Mouse (Mus musculus) left cerebral cortex, postnatal 36 days (tissue): ENCODE data around the gene Pmp22. TPM values are rescaled to one million over a fixed set of nuclear protein-coding genes. Genes with fewer than 3 reads are reported as not detected.

Experiments
- DNase-seq, 2 experiments: peaks; one replicate each; pipeline ENCODE4 v3.0.0; 2021 to 2022; ENCODE audit warnings: low spot score in 2 of 2, mixed read lengths in 1 of 2
- intact Hi-C: fragments of 180-260 bp; cut with DNase I; formaldehyde crosslinking; loops from one replicate; pipeline ENCODE4 v1.15.1; 2025
- total RNA-seq, 2 experiments: library from RNA; stranded (reverse); gene quantifications; 2 replicates each; pipeline ENCODE4 v1.2.3; 2021

The Pmp22 gene
- total RNA-seq, 2 experiments from 2014 or later = 22.4 to 28.4 TPM

DNA sequence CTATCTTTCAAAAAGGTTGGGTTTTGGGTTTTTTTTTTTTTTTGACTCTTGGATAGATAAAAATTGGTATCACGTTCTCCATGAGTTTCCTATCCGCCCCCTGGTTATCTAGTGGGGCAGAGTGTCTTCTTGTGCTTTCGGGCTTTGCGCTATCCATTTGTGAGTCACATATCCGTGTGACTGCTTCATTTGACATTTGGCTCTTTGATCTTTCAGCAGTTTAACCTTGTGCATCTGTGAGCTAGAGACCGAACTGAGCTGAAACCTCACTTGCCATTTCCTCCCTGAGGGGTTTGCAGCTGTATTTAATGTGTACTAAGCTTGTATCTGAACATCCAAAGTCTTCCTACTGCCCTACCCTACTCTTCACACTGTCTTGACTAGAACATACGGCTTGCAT lies 17.8 kb downstream of the Pmp22 start:
- DNase-seq = no peak
- intact Hi-C loops = no loop called here

DNA sequence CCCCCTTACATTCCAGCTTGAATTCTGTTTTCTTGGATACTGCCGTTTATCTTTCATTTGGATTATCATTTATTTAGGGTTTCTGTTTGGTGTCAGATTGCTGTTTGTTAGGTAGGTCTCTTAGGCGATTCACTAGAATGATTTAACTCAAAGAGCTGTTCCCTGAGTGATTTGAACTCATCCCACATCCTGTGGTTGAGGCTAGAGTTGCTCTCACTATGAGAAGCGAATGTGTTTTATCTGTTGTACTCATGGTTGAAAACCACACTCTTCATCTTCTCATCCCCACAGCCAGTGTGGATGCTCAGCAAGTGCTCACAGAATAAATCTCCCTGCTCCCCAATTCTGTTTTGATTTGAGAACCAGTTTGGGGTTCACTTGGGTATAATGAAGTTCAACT lies 19.5 kb downstream of the Pmp22 start:
- intact Hi-C loops = no loop called here
- no peak for DNase-seq

- intact Hi-C loops = no loop called here
- DNase-seq = no peak
Observed at GRCm38 (mm10) chr11:63151857-63152256, 23.1 kb downstream of the Pmp22 start.

DNA sequence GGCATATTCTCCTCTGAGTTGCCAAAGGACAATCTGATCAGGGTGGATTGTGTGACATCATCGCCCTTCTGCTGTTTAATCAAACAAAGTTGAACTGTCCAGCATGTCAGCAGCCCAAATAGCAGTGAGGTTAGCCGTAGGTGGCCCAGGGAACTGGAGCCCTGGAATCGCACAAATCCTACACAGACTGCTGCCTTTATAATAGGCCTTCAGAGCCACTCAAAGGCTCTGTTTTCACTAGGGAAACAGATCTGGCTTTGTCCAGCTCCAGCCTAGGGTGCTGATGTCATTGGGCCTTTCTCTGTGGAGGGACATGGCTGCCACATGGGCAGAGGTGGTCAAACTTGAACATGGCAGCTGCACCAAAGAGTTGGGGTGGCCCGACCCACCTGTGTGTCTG lies 28.3 kb downstream of the Pmp22 start:
- no peak for DNase-seq
- intact Hi-C loops = no loop called here

GRCm38 (mm10) chr11:63160926-63161325 lies 32.1 kb downstream of the Pmp22 start:
- intact Hi-C loops = no loop called here
- DNase-seq = no peak

DNA sequence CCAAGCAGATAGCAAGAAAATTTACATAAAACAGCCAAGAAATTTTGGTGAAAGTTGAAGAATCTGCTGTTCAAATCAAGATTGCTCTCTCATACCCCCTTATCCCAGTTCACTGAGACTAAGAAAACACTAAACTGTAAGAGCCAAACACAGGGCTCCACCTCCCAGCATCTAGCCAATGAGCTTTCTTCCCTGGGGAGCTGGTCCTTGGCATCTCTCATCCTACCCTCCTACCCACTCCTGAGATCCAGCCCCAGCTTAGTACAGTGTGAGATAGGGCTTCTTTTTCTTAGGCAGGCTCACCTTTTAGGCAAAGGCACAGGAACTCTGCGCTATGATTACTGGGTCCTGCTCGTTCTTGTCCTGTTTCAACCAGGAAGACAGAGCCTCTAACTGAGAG lies 34.0 kb downstream of the Pmp22 start:
- DNase-seq = no peak
- intact Hi-C loops = no loop called here

- no peak for DNase-seq
- intact Hi-C loops = no loop called here
Observed at GRCm38 (mm10) chr11:63163550-63163949, 34.8 kb downstream of the Pmp22 start.

- DNase-seq = no peak
- intact Hi-C loops = no loop called here
Observed at GRCm38 (mm10) chr11:63163986-63164682, 35.4 kb downstream of the Pmp22 start.

- no peak for DNase-seq
- intact Hi-C loops = no loop called here
Observed at GRCm38 (mm10) chr11:63164756-63165484, 36.1 kb downstream of the Pmp22 start.

DNA sequence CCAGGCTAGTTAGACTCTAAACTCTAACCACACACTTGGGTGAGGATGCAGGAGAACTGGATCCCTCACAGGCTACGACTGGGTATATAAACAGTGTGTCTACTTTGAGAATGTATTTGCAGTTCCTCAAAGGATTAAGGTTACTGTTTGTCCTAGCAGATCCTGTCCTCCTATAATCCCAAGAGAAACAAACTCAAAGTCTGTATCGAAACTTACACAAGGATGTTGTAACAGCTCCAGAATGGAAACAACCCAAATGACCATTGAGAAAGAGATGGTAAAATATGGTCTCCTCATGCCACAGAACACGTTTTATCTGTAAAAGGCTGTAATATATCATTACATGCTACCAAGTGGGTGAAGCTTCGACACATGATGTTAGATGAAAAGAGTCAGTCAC lies 39.0 kb downstream of the Pmp22 start:
- intact Hi-C loops = no loop called here
- no peak for DNase-seq

DNA sequence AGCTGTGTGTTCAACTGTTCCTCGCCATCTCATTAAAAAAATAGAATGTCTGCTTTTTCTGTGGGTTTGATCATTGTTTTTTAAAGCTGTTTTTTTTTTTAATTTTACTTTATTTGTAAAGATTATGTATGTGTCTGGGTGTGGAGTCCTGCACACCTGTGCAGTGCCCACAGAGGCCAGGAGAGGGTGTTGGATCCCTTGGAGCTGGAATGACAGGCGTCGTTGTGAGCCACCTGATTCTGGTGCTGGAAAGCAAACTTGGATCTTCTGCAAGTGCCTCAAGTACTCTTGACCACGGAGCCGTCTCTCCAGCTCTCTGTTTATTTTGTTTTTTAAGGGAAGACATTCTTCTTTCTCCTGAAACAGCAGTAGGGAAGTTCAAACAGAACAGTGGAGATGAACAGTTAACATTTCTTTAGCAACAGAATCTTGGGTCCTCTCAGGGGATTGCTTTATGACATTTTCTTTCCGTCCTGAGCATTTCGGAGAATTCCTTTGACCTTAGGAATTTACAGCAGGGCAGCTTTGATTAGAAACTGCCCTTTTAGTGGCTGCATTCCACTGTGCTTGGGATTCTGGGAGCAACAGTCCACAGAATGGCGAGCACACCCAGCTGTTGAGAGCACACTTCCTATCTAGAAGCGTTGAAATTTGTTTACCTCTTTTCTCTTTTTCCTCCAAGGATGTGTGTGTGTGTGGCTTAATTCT lies 39.9 kb downstream of the Pmp22 start:
- intact Hi-C loops = no loop called here
- DNase-seq = no peak

DNA sequence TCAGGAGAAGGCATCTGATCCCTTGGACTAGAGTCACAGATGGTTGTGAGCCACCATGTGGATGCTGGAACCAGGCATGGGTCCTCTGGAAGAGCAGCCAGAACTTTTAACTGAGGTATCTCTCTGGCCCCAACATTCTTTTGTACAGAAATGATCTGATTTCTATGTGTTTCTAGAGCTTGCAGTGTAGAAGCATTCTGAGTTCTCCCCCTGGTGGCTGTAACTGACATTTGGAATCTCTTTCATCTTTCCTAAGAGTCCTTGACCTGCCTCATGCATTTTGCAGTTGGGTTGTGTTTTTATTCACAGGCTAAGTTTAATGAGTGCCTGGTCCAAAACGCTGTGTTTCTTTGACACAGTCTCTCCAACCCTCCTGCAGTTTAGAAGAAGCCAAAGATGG lies 43.2 kb downstream of the Pmp22 start:
- intact Hi-C loops = loop anchor here (5.0 to 10.0 kb wide), 3 partner anchors 250 to 427 kb away; no protein-coding TSS in a partner anchor
- DNase-seq = peak in 1 of 2 experiments; percentile 30

GRCm38 (mm10) chr11:63173604-63174003 lies 44.8 kb downstream of the Pmp22 start:
- intact Hi-C loops = loop anchor here (5.0 to 10.0 kb wide), 3 partner anchors 251 to 429 kb away; no protein-coding TSS in a partner anchor

GRCm38 (mm10) chr11:63175302-63175701 lies 46.5 kb downstream of the Pmp22 start:
- intact Hi-C loops = loop anchor here (10.0 kb wide), 1 partner anchor 431 kb away; no protein-coding TSS in a partner anchor
- DNase-seq = no peak

More at GRCm38 (mm10) chr11:63173604-63174003, 44.8 kb downstream of the Pmp22 start:
- no peak for DNase-seq

DNA sequence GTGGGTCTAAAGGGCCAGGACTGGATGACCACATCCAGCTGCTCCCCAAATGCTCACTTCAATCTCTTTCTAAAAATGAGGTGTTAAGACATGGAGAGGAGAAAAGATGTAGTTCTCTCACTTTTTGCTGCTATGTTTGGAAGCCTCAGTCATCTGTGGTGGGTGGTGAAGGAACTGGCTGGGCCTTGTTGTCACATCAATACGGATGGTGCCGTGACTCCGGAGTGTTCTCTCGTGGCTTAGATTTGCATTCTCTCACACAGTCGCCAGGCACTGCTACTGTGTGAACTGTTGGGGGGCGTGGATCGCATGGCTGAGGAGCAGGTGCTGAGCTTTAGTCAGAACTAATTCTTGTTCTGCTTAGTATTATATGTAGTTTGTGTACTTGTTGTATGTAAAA lies 47.6 kb downstream of the Pmp22 start:
- peak; percentile 59 to 71 for DNase-seq
- intact Hi-C loops = loop anchor here (10.0 kb wide), 1 partner anchor 432 kb away; no protein-coding TSS in a partner anchor

- intact Hi-C loops = no loop called here
- DNase-seq = no peak
Observed at GRCm38 (mm10) chr11:63180262-63181101, 51.7 kb downstream of the Pmp22 start.

DNA sequence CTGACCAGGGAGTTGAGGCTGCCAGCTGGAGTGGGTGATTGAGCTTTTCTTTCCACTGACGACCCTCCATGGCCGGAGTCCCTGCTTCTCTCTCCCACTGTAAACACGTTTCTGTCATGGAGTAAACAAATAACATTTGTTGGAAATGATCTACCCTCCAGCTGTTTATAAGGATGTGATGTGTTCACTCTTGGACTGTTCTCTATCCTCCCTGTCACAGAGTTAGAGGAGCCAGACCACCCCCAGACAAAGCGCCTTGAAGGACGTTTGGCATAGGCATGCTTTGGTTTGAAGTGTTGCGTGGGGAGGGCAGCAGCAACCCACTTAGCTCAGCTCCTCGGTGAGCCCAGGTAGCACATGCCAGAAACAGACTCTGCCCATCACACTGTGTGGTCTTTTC lies 60.0 kb downstream of the Pmp22 start:
- no peak for DNase-seq
- intact Hi-C loops = no loop called here

- intact Hi-C loops = no loop called here
- no peak for DNase-seq
Observed at GRCm38 (mm10) chr11:63198070-63198469, 69.3 kb downstream of the Pmp22 start.

DNA sequence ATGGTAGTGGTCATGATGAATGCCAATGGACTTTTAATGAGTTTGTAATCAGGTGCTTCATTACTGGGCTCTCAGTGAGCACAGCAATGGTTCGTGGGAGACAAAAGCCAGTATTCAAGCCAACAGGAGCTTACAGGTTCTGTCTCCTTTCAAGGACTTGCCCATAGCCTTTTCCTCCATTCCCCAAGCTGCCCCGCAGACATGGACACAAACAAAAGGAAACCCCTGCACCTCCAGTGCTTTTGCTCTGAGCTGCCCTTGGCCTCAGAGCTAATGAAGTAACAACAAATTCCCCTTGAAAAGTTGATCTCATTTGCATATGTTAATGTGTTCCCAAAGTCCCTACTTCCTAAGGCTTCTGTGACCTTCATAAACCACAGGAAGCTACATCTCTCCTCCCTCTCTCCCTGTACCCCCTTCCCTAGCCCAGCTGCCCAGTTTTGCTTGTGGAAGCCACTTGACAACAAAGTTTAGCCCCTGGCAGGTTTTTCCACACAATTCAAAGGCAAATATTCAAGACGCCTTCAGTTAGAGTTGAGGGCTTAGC lies 73.3 kb downstream of the Pmp22 start:
- no peak for DNase-seq
- intact Hi-C loops = no loop called here
